Mouse (Mus musculus) bone marrow, adult 2 months (tissue): ENCODE measurements around the gene Gm20547. TPM values are rescaled to one million over a fixed set of nuclear protein-coding genes. Genes with fewer than 3 reads are reported as not detected.

ENCODE experiments used
- H3K27ac ChIP-seq: fragments of 200-500 bp; 2 replicates; pipeline ENCODE4 v1.5.1; 2012; ENCODE audit warnings: low read depth, mild to moderate bottlenecking, control low read depth, inconsistent platforms, low read length; ENCODE audit not compliant: control insufficient read depth, poor library complexity, insufficient read depth
- H3K4me1 ChIP-seq: fragments of 200-500 bp; 2 replicates; pipeline ENCODE4 v1.6.1; 2011; ENCODE audit warnings: low read length; ENCODE audit not compliant: control insufficient read depth, insufficient read depth
- H3K4me3 ChIP-seq: fragments of 200-500 bp; replicated peaks from 2 replicates; pipeline ENCODE3; 2011; ENCODE audit warnings: mild to moderate bottlenecking, low read depth, low read length, control low read depth; ENCODE audit not compliant: control insufficient read depth
- CTCF ChIP-seq: fragments of 200-500 bp; IDR thresholded peaks from 2 replicates; pipeline ENCODE4 v1.5.1; 2011; ENCODE audit warnings: low read length, control low read depth; ENCODE audit not compliant: control insufficient read depth, insufficient read depth
- POLR2A ChIP-seq: fragments of 200-500 bp; IDR thresholded peaks from 2 replicates; pipeline ENCODE4 v1.6.1; 2011; ENCODE audit warnings: low read depth, mild to moderate bottlenecking, control low read depth, low read length, borderline replicate concordance; ENCODE audit not compliant: control insufficient read depth
- WGBS: fragments of 180-500 bp; shearing (Covaris S2); methylation state at CpG from one replicate; pipeline ENCODE4 v1.1.7; 2018; 5-methylcytosine and 5-hydroxymethylcytosine counted together
- polyA plus RNA-seq: library from polyadenylated mRNA; stranded (reverse); fragments of >200 nt; gene quantifications from 2 replicates; pipeline ENCODE4 v1.2.4, GENCODE M21; 2011; ENCODE audit warnings: low replicate concordance; ENCODE audit not compliant: missing spikeins, insufficient read depth, insufficient read length

Gm20547 gene
- polyA plus RNA-seq, 1 experiment: 2.0 TPM

GRCm38 (mm10) chr17:34881166-34881565 is 676 bp downstream of the Gm20547 start:
- no peak overlapping the region for H3K4me3 ChIP-seq
- no peaks in the 10 kb centered on the region; the same call in 1 of the 2 replicates for H3K4me1 ChIP-seq
- TF ChIP-seq CTCF (no peak), POLR2A (no peak)
- H3K27ac ChIP-seq: no peak overlapping the region

DNA sequence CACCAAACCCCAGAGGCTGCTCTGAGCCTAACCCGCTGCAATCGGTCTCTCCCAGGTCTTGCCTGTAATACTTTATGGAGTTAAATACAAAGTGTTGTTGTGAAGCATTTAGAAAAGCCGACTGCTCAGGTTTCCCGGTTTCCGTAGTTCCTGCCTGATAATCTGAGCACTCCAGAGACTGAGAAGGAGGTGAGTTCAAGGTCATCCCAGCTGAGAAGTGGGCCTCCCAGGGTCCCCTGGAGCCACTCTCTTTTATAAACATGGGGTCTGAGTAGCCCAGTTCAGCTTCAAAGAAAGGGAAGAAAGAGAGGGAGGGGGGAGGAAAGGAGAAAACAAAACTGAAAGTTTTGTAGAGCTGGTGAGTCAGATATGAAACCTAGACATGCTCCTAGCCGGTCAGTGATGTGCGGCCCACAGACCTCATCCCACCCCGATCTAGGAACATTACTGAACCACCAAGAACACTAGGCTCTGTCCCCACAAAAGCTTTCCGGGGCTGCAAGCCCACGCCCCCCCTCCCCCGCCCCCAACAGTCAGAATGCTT is 2.4 kb downstream of the Gm20547 start, which contains the start of gene Zbtb12:
Gene Zbtb12, plus strand, starts transcription at position 148 of the 544 bp plus-strand sequence.
- no peaks in the 10 kb centered on the region; the same call in 1 of the 2 replicates for H3K4me1 ChIP-seq
- no peak within 1 kb of the TSS for H3K27ac ChIP-seq
- H3K4me3 ChIP-seq: no peak within 1 kb of the TSS
- TF ChIP-seq POLR2A (no peak), CTCF (no peak)
- WGBS: 36% methylated on average over 11 of the region's 11 CpGs

GRCm38 (mm10) chr17:34874321-34874720 is 7.5 kb downstream of the Gm20547 start:
- WGBS: 84% methylated on average over 6 of the region's 6 CpGs
- no peak overlapping the region for H3K27ac ChIP-seq
- no peaks in the 10 kb centered on the region for H3K4me1 ChIP-seq
- no peak for TF ChIP-seq POLR2A
- no peak for TF ChIP-seq CTCF
- H3K4me3 ChIP-seq: no peak overlapping the region

GRCm38 (mm10) chr17:34865981-34866380 is 15.9 kb downstream of the Gm20547 start:
- Histone ChIP-seq H3K4me1 (no peaks in the 10 kb centered on the region), H3K4me3 (no peak overlapping the region), H3K27ac (no peak overlapping the region)
- TF ChIP-seq CTCF: no peak
- WGBS: 54% methylated on average over 7 of the region's 7 CpGs

DNA sequence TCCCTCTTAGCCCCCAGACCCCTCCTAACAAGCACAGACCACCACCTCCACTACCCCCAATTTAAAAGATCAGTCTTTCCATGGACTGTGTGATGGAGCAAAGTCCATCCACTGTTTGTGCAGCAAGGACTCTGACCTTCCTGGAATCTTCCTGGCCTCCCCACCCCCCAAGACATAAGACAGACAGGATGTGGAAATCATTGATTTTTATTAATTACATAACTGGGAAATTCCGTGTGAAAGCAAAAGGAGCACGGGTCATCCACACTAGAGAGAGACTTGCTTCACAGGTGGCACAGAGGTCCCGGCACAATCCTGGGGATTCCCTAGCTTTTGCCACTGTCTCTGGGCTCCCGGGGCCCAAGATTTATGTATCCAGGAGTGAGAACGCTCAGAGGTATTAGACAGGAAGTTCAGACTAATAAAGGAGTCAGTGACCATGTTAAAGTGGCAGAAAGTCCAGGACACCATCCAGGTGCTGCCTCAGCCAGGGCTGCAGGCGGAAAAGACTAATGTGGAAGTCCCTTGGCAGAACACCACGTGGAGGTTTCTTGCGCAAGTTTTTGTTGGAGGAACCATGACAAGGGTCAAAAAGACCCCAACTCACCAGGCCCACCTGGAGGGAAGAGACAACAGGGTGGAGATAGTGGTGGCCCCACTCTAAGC is 19.3 kb downstream of the Gm20547 start, which contains the start of gene Cfb:
Gene Cfb, minus strand, starts transcription at position 103 of the 666 bp plus-strand sequence.
- WGBS: 43% methylated on average over 8 of the region's 8 CpGs
- TF ChIP-seq CTCF (no peak), POLR2A (no peak)
- no peak within 1 kb of the TSS for H3K4me3 ChIP-seq
- H3K27ac ChIP-seq: no peak within 1 kb of the TSS
- no peaks in the 10 kb centered on the region for H3K4me1 ChIP-seq

GRCm38 (mm10) chr17:34861704-34862415 is 20.0 kb downstream of the Gm20547 start:
- no peaks in the 10 kb centered on the region for H3K4me1 ChIP-seq
- H3K27ac ChIP-seq: no peak overlapping the region
- TF ChIP-seq POLR2A: no peak
- no peak for TF ChIP-seq CTCF
- 79% methylated on average over 13 of the region's 13 CpGs for WGBS
- no peak overlapping the region for H3K4me3 ChIP-seq

DNA sequence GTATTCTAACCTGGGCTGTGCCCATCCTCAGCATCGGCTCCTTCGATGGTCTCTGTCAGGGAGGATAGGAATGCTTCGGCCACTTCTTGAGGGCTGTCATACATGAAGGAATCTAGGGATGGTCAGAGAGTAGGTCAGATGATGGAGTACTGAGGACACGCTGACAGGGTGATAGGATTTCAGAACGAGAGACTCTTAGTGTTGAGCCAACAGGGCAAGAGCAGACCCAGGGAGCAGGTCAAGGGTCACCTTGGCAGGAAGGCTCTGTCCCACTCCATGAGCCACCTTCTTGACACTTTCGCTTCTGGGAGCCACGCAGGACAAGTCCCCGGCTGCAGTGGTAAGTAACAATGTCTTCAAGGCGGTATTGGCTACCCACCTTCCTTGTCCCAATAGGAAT is 21.3 kb downstream of the Gm20547 start:
- no peak overlapping the region for H3K4me3 ChIP-seq
- 79% methylated on average over 9 of the region's 9 CpGs for WGBS
- H3K4me1 ChIP-seq: no peaks in the 10 kb centered on the region
- TF ChIP-seq POLR2A (no peak), CTCF (no peak)
- no peak overlapping the region for H3K27ac ChIP-seq

DNA sequence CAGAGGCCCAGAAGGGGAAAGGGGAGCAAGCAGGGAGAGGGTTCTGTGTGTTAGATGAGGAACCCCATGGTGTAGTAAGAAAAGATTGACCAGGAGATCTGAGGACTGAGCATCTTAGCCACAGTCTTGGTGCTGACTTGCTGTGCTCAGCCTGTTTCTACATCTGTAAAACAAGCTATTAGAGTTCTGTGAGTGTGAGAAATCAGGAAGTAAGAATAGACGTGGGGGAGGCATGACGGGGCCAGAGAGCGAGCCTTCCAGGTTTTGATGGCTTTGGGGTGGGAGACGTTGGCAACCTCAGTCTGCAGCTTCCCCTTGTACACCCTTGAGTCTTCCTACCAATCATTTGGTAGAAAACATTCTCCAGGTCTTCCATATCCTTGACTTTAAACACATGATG is 23.2 kb downstream of the Gm20547 start:
- Histone ChIP-seq H3K4me3 (no peak overlapping the region), H3K27ac (no peak overlapping the region)
- WGBS: 6% methylated on average over 4 of the region's 4 CpGs

GRCm38 (mm10) chr17:34855825-34856224 is 26.0 kb downstream of the Gm20547 start:
- TF ChIP-seq CTCF (peak; percentile 81), POLR2A (no peak)
- Histone ChIP-seq H3K27ac (no peak overlapping the region), H3K4me3 (no peak overlapping the region), H3K4me1 (no peaks in the 10 kb centered on the region; the same call in 1 of the 2 replicates)
- 39% methylated on average over 3 of the region's 3 CpGs for WGBS

More for the DNA sequence above, 23.2 kb downstream of the Gm20547 start:
- no peaks in the 10 kb centered on the region for H3K4me1 ChIP-seq
- TF ChIP-seq POLR2A (no peak), CTCF (no peak)
